Mouse (Mus musculus): ENCODE data around the gene Lcn11.

Lcn11 gene

DNA sequence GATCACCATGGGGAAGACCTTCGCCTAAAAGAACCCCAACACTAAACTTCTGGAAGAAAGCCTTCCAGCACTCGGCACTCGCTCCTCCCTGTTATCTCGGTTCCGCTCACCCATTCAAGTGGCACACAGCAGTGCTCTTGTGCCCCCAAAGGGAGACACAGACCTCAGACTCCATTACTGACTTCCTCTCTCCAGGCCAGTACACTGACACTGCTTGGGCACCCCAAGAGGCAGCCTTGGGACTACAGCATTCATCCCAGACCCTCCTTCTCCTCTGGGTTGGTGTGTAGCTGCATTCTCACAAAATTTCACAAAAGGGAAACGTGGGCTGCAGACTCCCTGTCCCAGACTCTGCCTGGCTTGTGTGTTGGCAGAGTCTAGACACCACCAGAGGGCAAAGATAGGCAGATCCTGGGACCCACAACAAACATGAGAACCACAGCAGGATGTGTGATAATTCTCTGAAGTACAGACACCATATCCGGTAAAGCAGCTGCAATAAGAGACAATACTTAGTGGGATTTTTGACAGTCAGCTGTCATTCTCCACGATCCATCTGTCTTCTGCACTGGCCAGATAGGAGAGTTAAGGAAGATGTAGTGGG is 51.6 kb downstream of the Lcn11 start:
- in situ Hi-C loops (cut with MboI): no loop called here

Measured in mature B cell (primary cell).